Mouse (Mus musculus): ENCODE data around the gene Uhrf1.

The Uhrf1 gene

DNA sequence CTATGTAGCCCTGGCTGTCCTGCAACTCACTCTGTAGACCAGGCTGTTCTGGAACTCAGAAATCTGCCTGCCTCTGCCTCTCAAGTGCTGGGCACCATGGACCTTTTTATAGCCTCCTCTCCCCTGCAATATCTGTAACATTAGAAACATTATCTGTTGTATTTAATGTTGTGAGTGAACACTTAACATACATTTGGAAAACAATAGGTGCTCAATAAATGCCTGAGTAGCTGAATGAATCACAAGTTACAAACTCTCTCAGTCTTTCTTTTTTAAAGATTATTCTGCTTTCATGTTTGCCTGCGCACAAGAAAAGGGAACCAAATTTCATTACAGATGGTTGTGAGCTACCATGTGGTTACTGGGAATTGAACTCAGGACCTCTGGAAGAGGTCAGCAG, 4.9 kb upstream of the Uhrf1 start:
- no peak for DNase-seq (ENCODE audit: low spot score in 2 of 2)

DNA sequence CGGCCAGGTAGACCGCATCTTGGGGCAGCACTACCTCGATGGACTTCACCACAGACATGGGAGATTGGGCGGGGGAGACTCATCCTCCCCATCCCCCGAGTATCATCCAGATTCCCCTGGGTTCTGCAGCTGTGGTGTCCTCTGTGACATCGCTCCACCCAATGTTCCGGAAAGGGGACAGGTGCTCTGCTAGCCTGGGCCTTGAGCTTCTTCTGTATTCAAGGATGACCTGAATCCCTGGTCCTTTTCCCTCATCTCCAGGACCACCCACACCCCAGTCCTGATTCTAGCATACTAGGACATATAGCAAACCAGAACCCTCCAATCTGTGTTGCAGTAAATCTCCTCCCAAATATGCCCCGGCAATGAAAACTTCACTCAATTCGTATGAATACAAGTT, 2.9 kb upstream of the Uhrf1 start, which contains the start of gene Arrdc5:
TSS of gene Arrdc5 (minus strand) at position 101 of the 400 bp plus-strand sequence.
- no peak for DNase-seq (ENCODE audit: low spot score in 2 of 2)

DNA sequence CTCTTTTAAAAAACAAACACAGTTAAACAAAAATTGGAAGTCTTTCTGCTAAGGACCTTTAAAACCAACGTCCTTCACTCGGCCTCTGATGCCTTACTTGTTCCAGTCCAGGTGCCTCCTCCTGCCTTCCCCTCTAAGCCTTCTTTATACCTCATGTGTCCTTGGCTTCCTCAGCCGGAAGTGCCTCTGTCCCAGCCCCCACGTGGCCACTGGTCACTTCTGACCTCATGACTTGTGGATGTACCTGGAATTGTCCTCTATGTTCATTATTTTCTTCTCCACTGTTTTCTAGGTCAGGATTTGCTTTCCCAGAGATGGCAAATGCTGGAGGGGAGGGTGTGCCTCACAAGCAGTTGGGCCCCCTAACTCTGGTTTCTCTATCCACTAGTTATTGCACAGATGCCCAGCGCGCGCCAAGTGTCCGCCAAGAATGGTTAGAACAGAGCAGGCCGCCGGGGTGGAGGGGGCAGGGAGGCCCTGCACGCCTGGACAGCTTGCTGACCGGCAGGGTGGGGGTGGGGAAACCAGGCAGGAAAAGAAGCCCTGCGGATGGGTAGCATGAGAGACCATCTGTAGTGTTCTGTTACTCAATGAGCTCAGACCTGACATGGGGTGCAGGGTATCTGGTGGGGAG, 641 bp upstream of the Uhrf1 start:
- DNase-seq (ENCODE audit: low spot score in 2 of 2): peak; percentile 44 to 67

DNA sequence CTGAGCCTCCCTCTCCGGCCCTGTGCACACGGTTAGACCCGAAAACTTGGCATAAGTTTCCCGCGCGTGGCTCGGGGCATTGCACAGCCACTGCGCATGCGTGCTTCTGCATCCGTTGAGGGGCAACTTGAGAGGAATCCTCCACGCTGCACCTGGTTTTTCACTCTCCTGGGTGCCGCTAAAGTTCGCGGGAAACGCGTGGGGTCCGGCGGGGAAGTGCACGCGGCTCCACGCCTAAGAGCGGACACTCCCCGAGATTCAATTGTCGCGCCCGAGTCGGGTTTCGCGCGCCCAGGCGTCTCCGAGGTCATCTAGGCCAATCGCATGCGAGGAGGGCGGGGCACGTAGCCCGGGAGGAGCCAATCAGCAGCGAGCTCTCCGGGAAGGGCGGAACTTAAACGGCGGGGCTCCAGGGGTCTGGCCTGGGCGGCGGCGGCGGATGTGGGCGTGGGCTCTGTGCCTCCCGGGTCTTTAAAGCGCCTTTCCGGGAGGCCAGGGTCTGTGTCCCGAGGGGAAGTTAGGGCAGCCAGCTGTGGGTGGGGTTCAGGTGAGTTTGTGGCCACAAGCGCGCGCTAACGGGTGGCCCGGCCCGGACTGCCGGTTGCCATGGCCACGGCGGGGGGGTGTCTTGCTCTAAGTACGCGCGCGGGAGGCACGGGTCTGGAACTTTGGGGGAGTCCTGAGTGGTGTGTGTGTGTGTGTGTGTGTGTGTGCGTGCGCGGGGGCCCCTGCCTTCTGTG, 896 bp downstream of the Uhrf1 start:
- DNase-seq (ENCODE audit: low spot score in 2 of 2): peak; percentile 95 to 98

DNA sequence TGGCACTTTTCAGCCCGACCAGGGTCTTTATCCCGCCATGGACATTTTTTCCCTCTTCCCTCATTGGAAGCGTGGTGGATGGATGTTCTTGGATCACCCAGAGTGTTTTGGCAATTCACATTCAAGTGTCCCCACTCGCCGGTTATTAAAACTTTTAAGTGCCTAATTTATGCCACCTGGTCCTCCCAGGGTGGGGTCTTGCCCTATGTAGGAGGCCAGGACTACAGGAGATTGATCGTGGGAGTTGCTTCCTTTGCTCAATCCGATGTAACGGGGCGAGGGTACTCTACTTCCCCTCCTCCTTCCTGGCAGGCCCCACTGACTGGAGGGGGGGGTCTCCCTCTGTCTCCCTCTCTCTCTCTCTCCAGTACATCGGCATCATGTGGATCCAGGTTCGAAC, 1.6 kb downstream of the Uhrf1 start:
- DNase-seq (ENCODE audit: low spot score in 2 of 2): no peak

DNA sequence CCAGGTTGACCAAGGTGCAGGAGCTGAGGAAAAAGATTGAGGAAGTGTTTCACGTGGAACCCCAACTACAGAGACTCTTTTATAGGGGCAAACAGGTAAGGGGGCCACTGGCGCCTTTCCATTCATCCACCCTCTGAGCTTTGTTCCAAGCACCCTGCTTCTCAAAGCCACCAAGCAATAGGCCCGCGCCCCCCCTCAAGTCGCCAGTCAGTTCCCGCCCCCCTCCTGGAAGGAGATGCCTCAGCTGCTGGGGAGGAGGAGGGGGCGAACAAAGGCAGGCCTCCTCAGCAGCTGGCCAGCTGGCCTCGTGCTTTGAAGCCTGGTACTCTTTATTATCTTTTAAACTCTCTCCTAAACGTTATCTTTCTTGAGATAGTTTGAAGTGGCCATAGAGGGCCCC, 2.0 kb downstream of the Uhrf1 start:
- DNase-seq (ENCODE audit: low spot score in 2 of 2): no peak

DNA sequence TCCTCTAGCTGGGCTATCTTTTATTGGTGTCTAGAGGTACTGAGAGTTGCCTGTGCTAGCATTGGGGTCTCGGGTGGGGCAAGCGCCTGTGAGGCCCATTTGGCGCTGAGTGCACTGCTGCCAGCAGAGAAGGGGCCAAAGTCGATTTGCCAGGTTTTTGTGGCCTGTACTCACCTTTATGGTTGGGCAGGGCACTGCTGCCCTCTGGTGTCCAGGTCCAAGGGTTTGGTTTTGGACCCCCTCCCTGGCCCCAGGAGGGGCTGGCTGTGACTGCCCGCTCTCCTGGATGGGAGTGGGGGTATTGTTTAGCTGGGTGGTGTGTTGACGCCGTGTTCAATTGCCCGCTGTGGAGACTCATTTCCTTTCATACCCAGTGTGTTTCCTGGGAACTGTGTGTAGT, 2.7 kb downstream of the Uhrf1 start:
- DNase-seq (ENCODE audit: low spot score in 2 of 2): no peak

DNA sequence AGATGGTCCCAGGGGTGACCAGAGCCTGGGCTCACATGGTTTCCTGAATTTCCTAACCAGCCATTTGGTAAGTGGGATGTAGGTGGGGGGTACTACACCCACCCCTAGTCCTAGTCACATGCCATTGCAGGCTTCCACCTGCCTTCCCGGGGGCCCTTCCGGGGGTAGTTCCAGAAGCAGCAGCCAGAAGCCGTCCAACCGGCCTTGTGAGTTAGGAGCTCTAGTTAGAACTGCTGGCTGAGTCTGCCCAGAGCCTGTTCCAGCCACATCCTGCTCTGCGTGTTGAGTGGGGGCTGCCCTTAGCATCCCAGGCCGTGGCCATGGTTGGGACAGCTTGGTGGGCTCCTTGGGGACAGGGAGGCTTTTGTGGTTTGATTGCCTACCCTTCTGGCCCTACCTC, 5.0 kb downstream of the Uhrf1 start:
- DNase-seq (ENCODE audit: low spot score in 2 of 2): peak; percentile 59 to 65

DNA sequence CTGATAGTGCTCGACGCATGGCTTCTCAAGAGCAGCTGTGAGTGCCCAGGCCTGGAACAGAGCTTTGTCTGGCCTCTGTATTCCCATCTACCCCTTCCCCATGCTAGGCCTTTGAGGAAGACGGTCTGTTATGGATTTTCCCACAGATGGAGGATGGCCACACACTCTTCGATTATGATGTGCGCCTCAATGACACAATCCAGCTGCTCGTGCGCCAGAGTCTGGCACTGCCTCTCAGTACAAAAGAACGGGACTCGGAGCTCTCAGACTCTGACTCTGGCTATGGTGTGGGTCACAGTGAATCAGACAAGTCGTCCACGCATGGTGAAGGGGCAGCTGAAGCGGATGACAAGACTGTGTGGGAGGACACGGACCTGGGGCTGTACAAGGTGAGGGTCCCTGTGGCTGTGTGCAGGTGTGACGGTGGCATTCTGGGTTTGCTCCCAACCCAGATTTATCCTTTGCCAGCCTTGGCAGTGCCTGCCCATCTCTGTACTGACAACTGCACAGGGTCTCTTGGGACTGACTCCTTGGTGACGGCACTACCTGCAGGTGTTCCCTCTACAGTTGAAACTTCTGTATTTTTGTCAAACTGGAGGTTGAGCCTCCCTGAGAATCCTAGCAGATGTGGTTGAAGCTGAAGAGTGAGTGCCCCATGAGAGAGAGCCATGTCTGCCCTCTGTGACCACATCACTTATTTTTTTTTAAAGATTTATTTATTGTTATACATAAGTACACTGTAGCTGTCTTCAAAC, 6.2 kb downstream of the Uhrf1 start:
- DNase-seq (ENCODE audit: low spot score in 2 of 2): no peak

DNA sequence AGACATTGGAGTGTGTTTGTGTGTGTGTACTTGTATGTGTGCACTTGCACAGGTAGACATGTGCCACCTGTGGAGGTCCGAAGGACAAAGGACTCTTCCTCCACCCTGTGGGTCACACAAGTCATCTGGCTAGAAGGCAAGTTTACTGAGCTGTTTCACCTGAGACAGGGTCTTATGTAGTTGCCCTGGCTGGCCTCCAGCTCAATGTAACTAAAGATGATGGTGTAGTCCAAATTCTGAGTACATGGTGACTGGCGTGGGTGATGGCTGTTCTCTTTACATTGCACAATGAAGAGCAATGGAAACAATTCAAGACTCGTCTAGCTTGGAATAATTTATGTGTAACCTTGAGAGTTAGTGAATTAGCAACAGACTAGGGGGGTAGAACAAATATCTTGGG, 21.3 kb downstream of the Uhrf1 start:
- no peak for DNase-seq (ENCODE audit: low spot score in 2 of 2)

DNA sequence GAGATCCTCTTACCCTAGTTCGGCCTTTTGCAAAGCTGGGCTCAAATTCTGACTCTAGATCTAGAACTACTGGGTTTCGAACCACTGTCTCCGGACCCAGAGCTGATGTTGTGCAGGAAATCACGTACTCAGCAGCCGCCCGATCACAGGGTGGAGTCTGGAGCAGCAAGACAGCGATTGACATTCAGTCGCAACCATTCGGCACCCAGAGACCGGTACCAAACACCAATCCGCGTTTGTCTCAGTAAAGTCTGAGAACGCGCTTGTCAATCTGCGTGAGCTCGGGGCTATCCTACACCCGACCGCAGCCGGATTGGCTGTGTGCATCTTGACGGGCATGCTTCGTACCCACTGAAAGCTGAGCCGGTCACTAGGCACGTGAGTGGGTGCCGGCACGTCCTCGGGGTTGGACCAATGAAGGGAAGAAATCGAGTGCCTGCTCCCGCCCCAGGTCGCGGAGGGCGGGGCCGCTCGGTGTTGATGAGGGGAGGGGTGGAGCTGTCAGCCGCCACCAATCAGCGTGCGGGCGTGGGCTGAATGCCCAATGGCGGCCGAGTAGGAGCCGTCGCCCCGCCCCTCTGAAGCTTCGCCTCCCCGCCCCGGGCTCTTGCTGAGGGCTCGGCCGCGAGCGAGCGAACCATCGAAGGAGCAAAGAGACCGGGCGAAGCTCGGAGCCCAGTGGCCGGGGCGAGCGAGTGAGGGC, 22.5 kb downstream of the Uhrf1 start, which contains the start of gene Kdm4b:
TSS of gene Kdm4b (plus strand) at position 613 of the 703 bp plus-strand sequence.
- peak; percentile 99 to 100 for DNase-seq (ENCODE audit: low spot score in 2 of 2)

DNA sequence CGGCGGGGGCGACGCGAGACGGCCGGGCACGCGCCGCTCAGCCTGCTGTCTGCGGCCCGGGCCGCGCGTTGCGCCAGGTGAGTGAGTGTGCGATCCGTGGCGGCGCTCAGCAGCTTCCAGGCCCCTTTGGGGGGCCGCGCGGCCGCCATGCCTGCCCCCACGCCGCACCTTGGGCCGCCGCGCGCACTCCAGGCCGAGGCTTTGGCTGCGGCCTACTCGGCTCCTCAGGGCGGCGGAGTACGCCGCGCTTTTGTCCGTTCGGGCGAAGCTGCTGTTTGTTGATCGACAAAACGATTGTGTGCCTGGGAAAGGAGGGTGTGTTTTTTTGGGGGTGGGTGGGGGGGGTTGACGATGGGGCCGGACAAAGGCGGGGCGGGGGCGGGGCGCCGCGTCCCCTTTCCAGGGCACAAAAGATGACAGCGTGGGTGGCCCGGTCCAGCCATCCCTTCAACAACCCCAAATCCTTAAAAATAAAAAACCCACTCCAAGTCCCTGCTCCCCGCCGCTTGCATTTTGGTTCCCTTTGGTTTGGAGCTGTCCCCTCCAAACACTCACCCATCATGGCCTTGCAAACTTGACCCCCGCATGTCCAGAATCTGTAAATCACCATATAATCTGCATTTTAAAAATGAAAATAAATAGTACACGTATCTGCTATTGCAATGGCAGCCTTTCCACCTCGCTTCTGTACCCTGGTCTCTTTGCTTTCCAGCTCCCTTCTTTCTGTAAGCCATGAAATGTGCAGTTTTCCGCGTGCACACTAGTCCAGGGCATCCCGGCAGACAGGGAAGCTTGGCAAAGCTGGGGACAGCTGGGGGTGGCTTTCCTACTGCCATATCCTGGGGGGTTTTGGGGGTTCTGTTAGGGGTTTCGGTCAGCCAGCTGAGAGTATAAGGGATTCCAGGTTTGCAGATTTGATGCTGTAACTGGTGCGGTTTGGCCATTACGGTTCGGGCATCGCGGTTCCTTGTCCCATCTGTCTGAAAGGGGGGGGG, 23.3 kb downstream of the Uhrf1 start:
- DNase-seq (ENCODE audit: low spot score in 2 of 2): no peak

DNA sequence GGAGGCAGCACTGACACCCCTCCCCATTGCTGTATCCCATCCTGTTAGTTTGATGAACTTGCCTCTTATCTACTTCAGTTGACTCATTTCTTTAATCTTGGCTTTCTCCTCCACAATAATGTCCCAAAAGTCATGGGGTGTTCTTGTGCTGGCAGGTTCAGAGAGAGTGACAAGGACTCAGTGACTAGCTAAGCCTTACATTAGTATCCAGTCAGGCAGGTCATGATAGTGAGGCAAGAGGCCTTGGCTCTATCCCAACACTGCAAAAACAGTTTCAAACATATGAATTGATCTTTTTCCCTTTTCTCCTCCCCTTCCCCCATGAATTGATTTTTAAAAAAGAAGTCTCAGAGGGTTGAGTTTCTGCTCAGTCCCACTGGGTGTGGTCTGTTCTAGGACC, 26.1 kb downstream of the Uhrf1 start:
- no peak for DNase-seq (ENCODE audit: low spot score in 2 of 2)

DNA sequence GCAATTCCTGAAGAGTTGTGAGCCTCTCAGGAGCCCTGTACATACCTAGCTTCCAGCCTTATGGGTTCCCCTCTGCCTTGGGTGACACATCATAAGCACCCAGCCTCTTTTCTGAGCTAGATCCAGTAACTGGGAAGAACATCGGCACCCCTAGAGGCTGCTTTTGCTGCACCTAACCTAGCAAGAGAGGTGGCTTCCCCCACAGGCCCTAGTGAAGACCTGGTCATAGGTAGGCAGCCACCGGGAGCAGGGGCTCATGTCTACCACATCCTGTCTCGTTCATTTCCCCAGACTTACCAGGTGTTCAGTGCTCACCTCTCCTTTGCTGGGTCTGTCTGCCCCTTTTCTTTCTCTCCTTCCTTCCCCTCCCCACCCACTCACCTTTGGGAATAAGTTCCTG, 27.2 kb downstream of the Uhrf1 start:
- DNase-seq (ENCODE audit: low spot score in 2 of 2): no peak

DNA sequence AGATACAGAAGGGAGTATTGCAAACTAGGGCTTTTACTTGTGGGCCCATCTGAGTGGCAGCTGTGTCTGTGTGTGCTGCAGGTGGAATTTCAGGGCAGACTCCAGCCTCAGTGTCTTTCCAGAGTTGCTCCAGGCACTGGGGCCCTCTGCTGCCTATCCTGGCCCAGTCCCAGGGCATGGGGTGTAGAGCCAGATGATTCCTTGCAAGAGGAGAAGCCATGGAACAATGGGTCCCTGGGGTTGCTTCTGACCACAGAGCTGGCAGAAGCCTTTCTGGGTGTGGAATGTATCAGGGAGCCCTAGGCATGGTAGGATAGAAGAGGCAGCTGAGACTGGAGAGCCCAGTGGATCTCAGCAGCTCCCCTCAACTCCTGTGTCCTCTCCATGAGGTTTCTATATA, 28.1 kb downstream of the Uhrf1 start:
- no peak for DNase-seq (ENCODE audit: low spot score in 2 of 2)

DNA sequence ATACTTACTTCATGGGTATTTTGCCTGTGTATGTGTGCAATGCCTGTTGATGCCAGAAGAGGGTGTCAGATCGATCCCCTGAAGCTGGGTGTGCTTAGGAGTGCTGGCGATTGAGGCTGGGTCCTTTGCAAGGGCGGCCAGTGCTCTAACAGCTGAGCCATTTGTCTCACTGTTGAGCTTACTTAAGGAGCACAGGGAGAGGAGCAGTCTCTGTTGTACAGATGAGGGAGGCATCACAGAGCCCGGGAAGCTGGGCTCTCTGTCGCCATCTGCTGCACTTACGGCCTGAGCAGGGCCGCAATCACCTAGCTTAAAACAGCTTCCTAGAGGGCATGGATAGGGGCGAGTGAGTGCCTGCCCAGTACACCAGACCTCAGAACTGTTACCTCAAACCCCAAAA, 29.9 kb downstream of the Uhrf1 start:
- DNase-seq (ENCODE audit: low spot score in 2 of 2): no peak

DNA sequence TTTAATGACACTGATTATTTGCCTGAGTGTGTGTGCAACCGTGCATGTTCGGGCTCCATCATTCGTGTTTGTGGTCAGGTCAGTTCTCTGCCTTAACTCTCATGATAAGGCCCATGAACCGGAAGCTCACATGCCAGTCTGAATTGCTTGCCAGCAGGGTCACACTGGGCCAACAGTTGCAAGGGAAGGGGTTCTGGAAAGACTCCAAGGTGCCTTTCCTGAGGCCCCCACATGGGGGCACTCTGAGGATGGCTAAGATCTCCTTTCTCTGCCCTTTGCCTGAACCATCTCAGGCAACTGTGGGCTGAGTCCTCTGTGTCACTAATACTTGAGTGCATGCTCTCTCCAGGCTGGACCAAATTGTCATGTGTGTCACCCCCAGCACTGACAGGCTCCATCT, 34.1 kb downstream of the Uhrf1 start:
- peak in 1 of 2 experiments; percentile 52 for DNase-seq (ENCODE audit: low spot score in 2 of 2)

DNA sequence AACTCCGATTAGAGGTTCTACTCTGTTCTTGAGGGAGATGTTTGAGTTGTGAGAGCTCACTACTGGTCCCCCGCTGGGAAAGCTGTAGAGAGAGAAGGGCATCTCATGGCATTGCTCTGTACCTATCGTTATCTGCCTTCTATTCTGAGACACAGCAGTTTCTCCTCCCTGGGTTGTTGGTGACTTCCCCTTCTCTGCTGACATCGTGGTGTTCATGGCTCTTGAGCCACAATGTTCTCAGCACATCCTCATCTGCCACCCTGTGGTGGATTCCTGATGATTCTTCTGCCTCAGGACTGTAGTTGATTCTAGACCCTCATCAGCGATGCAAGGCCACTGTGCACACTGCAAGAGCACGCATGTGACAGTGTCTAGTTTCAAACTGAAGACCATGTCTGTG, 34.7 kb downstream of the Uhrf1 start:
- DNase-seq (ENCODE audit: low spot score in 2 of 2): no peak

DNA sequence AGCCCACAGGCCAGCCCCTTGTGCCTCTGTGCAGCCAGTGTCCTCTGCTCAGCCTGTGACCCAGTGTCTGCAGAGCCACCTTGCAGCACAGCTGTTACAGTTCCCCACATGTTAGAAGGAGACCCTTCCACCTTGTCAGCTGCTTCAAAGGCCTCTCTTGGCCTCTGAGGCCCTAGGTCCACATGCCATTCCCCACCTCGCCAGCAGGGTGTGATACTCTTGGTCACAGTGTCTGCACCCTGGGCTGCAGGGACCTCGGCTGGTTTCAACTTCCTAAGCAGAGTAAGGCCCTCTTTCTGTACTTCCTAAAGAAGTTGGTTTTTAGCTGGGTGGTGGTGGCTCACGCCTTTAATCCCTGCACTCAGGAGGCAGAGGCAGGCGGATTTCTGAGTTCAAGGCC, 35.8 kb downstream of the Uhrf1 start:
- DNase-seq (ENCODE audit: low spot score in 2 of 2): no peak

DNA sequence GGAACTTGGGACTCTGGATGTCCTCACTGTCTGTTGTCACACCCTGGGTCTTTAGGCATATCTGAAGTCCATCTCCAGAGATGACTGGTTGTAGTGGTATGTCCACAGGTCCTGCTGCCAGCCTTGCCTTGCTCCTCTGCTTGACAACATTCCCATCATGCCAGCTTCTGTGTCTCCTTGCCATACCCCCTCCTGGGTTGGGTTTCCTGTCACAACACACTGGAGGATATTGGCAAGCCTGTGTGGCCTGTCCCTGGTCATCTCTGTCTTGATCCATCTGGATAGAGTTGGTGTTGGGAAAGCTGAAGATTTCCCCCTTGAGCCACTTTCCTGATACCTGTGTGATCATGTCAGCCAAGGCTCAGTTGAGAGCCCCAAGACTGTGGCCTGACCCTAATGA, 37.6 kb downstream of the Uhrf1 start:
- DNase-seq (ENCODE audit: low spot score in 2 of 2): no peak

DNA sequence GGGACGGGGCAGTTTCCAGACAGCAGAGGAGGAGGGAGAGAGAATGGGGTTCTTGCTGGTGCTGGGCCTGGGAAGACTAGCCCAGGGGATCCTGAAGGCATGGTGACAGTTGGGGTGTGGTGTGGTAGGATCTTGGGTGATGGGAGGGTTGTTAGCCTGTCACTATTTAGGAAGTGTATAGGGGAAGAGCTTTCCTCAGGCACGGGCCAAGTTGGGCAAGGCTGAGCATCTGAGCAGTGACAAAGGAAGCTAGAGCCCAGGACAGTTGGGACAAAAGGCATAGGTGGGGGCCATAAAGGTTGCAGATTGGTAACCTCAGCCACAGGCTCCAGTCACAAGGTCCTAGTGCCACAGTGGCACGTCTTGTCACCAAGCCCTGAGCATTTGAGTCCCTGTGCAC, 40.3 kb downstream of the Uhrf1 start:
- DNase-seq (ENCODE audit: low spot score in 2 of 2): no peak

Measured in urinary bladder, postnatal 4 days (tissue).